ENCODE assay signal across 13 mouse cellular contexts in the genomic region with DNA sequence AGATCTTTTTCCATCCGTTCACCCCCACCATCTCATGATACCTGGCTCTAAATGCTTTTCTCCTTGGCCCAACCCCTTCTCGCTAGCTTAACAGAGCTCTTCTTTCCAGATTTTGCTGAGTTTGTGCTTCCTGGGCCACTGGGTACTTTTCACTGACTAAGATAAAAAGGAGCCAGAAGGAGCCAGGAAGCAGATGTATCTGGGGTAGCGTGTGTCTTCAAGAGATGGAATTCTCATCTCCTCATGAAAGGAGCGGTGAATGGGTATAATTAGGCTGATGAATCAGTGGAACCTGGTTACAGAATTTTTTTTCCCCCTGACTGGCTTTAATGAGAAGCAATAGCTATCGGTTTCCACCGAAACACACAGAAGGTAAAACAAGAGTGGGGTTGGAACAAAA.
A peak's percentile ranks its signal among the peaks of the same experiment; 100 is the strongest.
DNase-seq lines count a peak whose midpoint lies in the region; ATAC-seq and TF ChIP-seq lines count a peak whose summit lies in the region.
"Had no signal": no experiment of that assay in that cellular context is flagged by ENCODE, and none has a peak within 500 bp of the region (broad histone marks: within the 10 kb centered on the region; RNA-seq: fewer than 3 reads in every experiment).

No protein-coding gene starts in this region.

- ATAC-seq in hindbrain, embryonic 11.5 days (ENCODE audit: low FRiP score) = no peak
- no peak for ATAC-seq in hindbrain, postnatal 0 days
- no peak for ATAC-seq in midbrain, embryonic 14.5 days (ENCODE audit: low FRiP score, low TSS enrichment)
- no peak for ATAC-seq in intestine, embryonic 15.5 days
- ATAC-seq: intestine, embryonic 16.5 days had no signal

- DNase-seq in hindbrain, embryonic 11.5 days (ENCODE audit: low spot score) = no peak
- no peak for DNase-seq in hindbrain, postnatal 0 days (ENCODE audit: low spot score)
- peak; percentile 73 for DNase-seq in brain, adult 2 months (ENCODE audit: low read depth, low spot score)
- no peak for DNase-seq in midbrain, embryonic 14.5 days
- no peak for DNase-seq in kidney, postnatal 36 days
- DNase-seq: adrenal gland, postnatal 36 days; cerebellum, postnatal 10 days had no signal

- no peak overlapping the region for H3K4me3 ChIP-seq in hindbrain, embryonic 11.5 days (ENCODE audit: low read depth, low read length)
- no peak overlapping the region for H3K4me3 ChIP-seq in hindbrain, postnatal 0 days (ENCODE audit: low read length)
- no peak overlapping the region for H3K4me3 ChIP-seq in brown adipose tissue, adult 24 weeks (ENCODE audit: insufficient read depth, low read depth, low read length)
- no peak overlapping the region for H3K4me3 ChIP-seq in midbrain, embryonic 14.5 days (replicated peaks; ENCODE audit: low read depth, low read length)
- H3K4me3 ChIP-seq in intestine, embryonic 15.5 days (replicated peaks) = no peak overlapping the region
- H3K4me3 ChIP-seq: heart, embryonic 10.5 days; limb, embryonic 13.5 days had no signal

- H3K9ac ChIP-seq in hindbrain, embryonic 11.5 days (ENCODE audit: low read depth, low read length) = no peak overlapping the region
- no peak overlapping the region for H3K9ac ChIP-seq in hindbrain, postnatal 0 days (replicated peaks; ENCODE audit: low read length)
- H3K9ac ChIP-seq in midbrain, embryonic 14.5 days (replicated peaks; ENCODE audit: low read length) = no peak overlapping the region
- H3K9ac ChIP-seq in intestine, embryonic 15.5 days = no peak overlapping the region
- H3K9ac ChIP-seq: limb, embryonic 13.5 days; liver, embryonic 14.5 days had no signal

- no peaks in the 10 kb centered on the region for H3K9me3 ChIP-seq in hindbrain, embryonic 11.5 days (ENCODE audit: control insufficient read depth, low read length)
- no peaks in the 10 kb centered on the region for H3K9me3 ChIP-seq in hindbrain, postnatal 0 days (ENCODE audit: low read length)
- H3K9me3 ChIP-seq in midbrain, embryonic 14.5 days (ENCODE audit: control insufficient read depth, low read length) = no peaks in the 10 kb centered on the region
- no peaks in the 10 kb centered on the region for H3K9me3 ChIP-seq in intestine, embryonic 15.5 days
- H3K9me3 ChIP-seq: heart, embryonic 10.5 days; limb, embryonic 13.5 days had no signal

- H3K27me3 ChIP-seq in hindbrain, embryonic 11.5 days (ENCODE audit: control insufficient read depth, insufficient read depth, low read length) = no peaks in the 10 kb centered on the region
- no peaks in the 10 kb centered on the region for H3K27me3 ChIP-seq in hindbrain, postnatal 0 days (ENCODE audit: insufficient read depth, low read length)
- H3K27me3 ChIP-seq in midbrain, embryonic 14.5 days (ENCODE audit: control insufficient read depth, insufficient read depth, low read length) = no peaks in the 10 kb centered on the region
- H3K27me3 ChIP-seq in intestine, embryonic 15.5 days (replicated peaks) = no peaks in the 10 kb centered on the region
- H3K27me3 ChIP-seq: limb, embryonic 13.5 days had no signal

- H3K27ac ChIP-seq in hindbrain, embryonic 11.5 days (ENCODE audit: low read depth, low read length) = peak overlapping the region; percentile 24; the same call in 1 of the 2 replicates
- no peak overlapping the region for H3K27ac ChIP-seq in hindbrain, postnatal 0 days
- H3K27ac ChIP-seq in brown adipose tissue, adult 24 weeks (replicated peaks; ENCODE audit: low read depth, low read length) = peak overlapping the region; percentile 87
- H3K27ac ChIP-seq in midbrain, embryonic 14.5 days (replicated peaks; ENCODE audit: low read depth, low read length) = 0 out of 2 replicates have a peak overlapping the region, but pooled peaks have one; percentile 15
- H3K27ac ChIP-seq in intestine, embryonic 15.5 days = no peak overlapping the region
- H3K27ac ChIP-seq: heart, embryonic 10.5 days; limb, embryonic 13.5 days; liver, embryonic 14.5 days had no signal

- no peaks in the 10 kb centered on the region; the same call in 1 of the 2 replicates for H3K4me1 ChIP-seq in hindbrain, embryonic 11.5 days (replicated peaks; ENCODE audit: control insufficient read depth, insufficient read depth, low read length)
- no peaks in the 10 kb centered on the region; the same call in 1 of the 2 replicates for H3K4me1 ChIP-seq in hindbrain, postnatal 0 days (ENCODE audit: insufficient read depth, low read length)
- peaks cover 3% of the 10 kb centered on the region; the same call in 1 of the 2 replicates for H3K4me1 ChIP-seq in brown adipose tissue, adult 24 weeks (ENCODE audit: control insufficient read depth, insufficient read depth, insufficient read length, low read length)
- H3K4me1 ChIP-seq in midbrain, embryonic 14.5 days (ENCODE audit: control insufficient read depth, insufficient read depth, low read length) = peaks cover 22% of the 10 kb centered on the region
- no peaks in the 10 kb centered on the region for H3K4me1 ChIP-seq in intestine, embryonic 15.5 days (replicated peaks)

- H3K4me2 ChIP-seq in hindbrain, embryonic 11.5 days (replicated peaks; ENCODE audit: low read depth, low read length) = no peak overlapping the region
- no peak overlapping the region for H3K4me2 ChIP-seq in hindbrain, postnatal 0 days (ENCODE audit: low read depth, low read length)
- no peak overlapping the region for H3K4me2 ChIP-seq in midbrain, embryonic 14.5 days (ENCODE audit: low read length)
- no peak overlapping the region for H3K4me2 ChIP-seq in intestine, embryonic 15.5 days (replicated peaks)
- H3K4me2 ChIP-seq: limb, embryonic 13.5 days had no signal

- 60% methylated on average over 6 of the region's 6 CpGs for WGBS in hindbrain, embryonic 11.5 days
- 50% methylated on average over 6 of the region's 6 CpGs for WGBS in hindbrain, postnatal 0 days
- WGBS in midbrain, embryonic 14.5 days = 58% methylated on average over 6 of the region's 6 CpGs
- 87% methylated on average over 6 of the region's 6 CpGs for WGBS in intestine, embryonic 15.5 days

- no peak for TF ChIP-seq CTCF in hindbrain, postnatal 0 days (IDR thresholded peaks at IDR 0.05; ENCODE audit: low read depth)

- no peaks in the 10 kb centered on the region for H3K36me3 ChIP-seq in hindbrain, embryonic 11.5 days (ENCODE audit: control insufficient read depth, insufficient read depth, low read length)
- H3K36me3 ChIP-seq in hindbrain, postnatal 0 days (ENCODE audit: insufficient read depth, low read length) = no peaks in the 10 kb centered on the region
- H3K36me3 ChIP-seq in midbrain, embryonic 14.5 days (ENCODE audit: control insufficient read depth, insufficient read depth, low read length) = no peaks in the 10 kb centered on the region
- H3K36me3 ChIP-seq in intestine, embryonic 15.5 days = no peaks in the 10 kb centered on the region
- H3K36me3 ChIP-seq: heart, embryonic 10.5 days; limb, embryonic 13.5 days had no signal

Comparison
In these comparisons a context has a peak if more than half of its experiments do, and no peak if none do; other contexts are left out.
1. H3K27ac ChIP-seq: peak in hindbrain, embryonic 11.5 days (single experiment), brown adipose tissue, adult 24 weeks (single experiment) and midbrain, embryonic 14.5 days (single experiment); none in hindbrain, postnatal 0 days (single experiment) and intestine, embryonic 15.5 days (single experiment).